Mouse (Mus musculus): ENCODE results near the gene Uckl1. TPM values are rescaled to one million over a fixed set of nuclear protein-coding genes. Genes with fewer than 3 reads are reported as not detected.

Uckl1 gene
- polyA plus RNA-seq, 1 experiment from 2014 or later, result 56.3 TPM

DNA sequence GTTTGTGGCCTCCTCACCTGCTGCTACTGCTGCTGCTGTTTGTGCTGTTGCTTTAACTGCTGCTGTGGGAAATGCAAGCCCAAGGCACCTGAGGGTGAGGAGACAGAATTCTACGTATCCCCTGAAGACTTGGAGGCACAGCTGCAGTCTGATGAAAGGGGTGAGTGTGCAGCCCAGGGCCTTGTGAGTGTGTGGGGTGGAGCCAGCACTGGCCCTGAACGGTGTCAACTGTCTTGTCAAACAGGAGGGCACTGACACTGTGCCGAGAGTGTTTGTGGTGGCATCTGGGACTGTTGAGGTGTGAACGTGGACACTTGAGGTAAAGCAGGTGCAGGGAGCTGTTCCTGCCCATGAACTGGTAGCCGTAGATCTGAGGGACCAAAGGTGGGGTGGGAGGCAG lies 36.0 kb downstream of the Uckl1 start:
- WGBS, result 87% methylated on average over 5 of the region's 5 CpGs
- no peak for ATAC-seq (ENCODE audit: insufficient number of reproducible peaks, insufficient read depth, low FRiP score, low read depth)
- no peaks in the 10 kb centered on the region for H3K9me3 ChIP-seq (ENCODE audit: control insufficient read depth, low read depth, low read length)
- H3K4me2 ChIP-seq (replicated peaks; ENCODE audit: low read depth, low read length), result no peak overlapping the region
- H3K4me3 ChIP-seq (ENCODE audit: low read depth, low read length), result no peak overlapping the region
- H3K27ac ChIP-seq (ENCODE audit: low read length), result no peak overlapping the region
- peaks cover 50% of the 10 kb centered on the region for H3K36me3 ChIP-seq (ENCODE audit: control insufficient read depth, insufficient read depth, low read length)
- H3K9ac ChIP-seq (replicated peaks; ENCODE audit: low read depth, low read length), result no peak overlapping the region
- H3K27me3 ChIP-seq (ENCODE audit: control insufficient read depth, insufficient read depth, low read length), result no peaks in the 10 kb centered on the region
- H3K4me1 ChIP-seq (ENCODE audit: control insufficient read depth, insufficient read depth, low read length), result no peaks in the 10 kb centered on the region

DNA sequence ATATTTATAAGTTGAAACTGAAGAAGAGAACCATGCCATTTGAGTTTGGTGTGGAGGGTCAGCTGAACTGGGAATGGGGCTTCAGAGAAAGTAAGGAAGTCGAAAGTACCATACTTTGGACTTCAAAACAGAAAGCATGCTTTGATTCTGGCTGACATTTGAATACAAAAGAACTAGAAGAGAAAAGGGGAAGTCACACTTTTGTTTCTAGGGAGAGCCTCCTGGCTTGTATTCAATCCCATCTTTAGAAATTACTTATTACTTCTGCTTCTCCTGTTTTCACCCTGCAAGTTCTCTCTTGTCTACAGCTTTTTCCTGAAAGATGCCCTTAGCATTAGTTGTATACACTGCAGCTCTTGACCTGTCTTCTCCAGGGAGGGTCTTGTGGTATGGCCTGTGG lies 36.5 kb downstream of the Uckl1 start:
- Histone ChIP-seq H3K4me3 (ENCODE audit: low read depth, low read length) (no peak overlapping the region), H3K27me3 (ENCODE audit: control insufficient read depth, insufficient read depth, low read length) (no peaks in the 10 kb centered on the region), H3K36me3 (ENCODE audit: control insufficient read depth, insufficient read depth, low read length) (peaks cover 50% of the 10 kb centered on the region), H3K9ac (replicated peaks; ENCODE audit: low read depth, low read length) (no peak overlapping the region), H3K27ac (ENCODE audit: low read length) (no peak overlapping the region), H3K4me1 (ENCODE audit: control insufficient read depth, insufficient read depth, low read length) (no peaks in the 10 kb centered on the region), H3K4me2 (replicated peaks; ENCODE audit: low read depth, low read length) (no peak overlapping the region), H3K9me3 (ENCODE audit: control insufficient read depth, low read depth, low read length) (no peaks in the 10 kb centered on the region)
- no peak for ATAC-seq (ENCODE audit: insufficient number of reproducible peaks, insufficient read depth, low FRiP score, low read depth)
- 85% methylated on average over 1 of the region's 1 CpGs for WGBS

GRCm38 (mm10) chr2:181546142-181546541 lies 38.5 kb downstream of the Uckl1 start:
- no peak for ATAC-seq (ENCODE audit: insufficient number of reproducible peaks, insufficient read depth, low FRiP score, low read depth)
- H3K36me3 ChIP-seq (ENCODE audit: control insufficient read depth, insufficient read depth, low read length), result peaks cover 41% of the 10 kb centered on the region
- WGBS, result 91% methylated on average over 7 of the region's 7 CpGs

GRCm38 (mm10) chr2:181541761-181542380 lies 42.8 kb downstream of the Uckl1 start:
- Histone ChIP-seq H3K9me3 (ENCODE audit: control insufficient read depth, low read depth, low read length) (no peaks in the 10 kb centered on the region), H3K36me3 (ENCODE audit: control insufficient read depth, insufficient read depth, low read length) (peaks cover 11% of the 10 kb centered on the region), H3K4me1 (ENCODE audit: control insufficient read depth, insufficient read depth, low read length) (peaks cover 5% of the 10 kb centered on the region; the same call in 1 of the 2 replicates), H3K4me2 (replicated peaks; ENCODE audit: low read depth, low read length) (no peak overlapping the region), H3K9ac (replicated peaks; ENCODE audit: low read depth, low read length) (no peak overlapping the region), H3K4me3 (ENCODE audit: low read depth, low read length) (no peak overlapping the region), H3K27me3 (ENCODE audit: control insufficient read depth, insufficient read depth, low read length) (no peaks in the 10 kb centered on the region), H3K27ac (ENCODE audit: low read length) (no peak overlapping the region)
- WGBS, result 88% methylated on average over 6 of the region's 6 CpGs
- no peak for ATAC-seq (ENCODE audit: insufficient number of reproducible peaks, insufficient read depth, low FRiP score, low read depth)

More at GRCm38 (mm10) chr2:181546142-181546541, 38.5 kb downstream of the Uckl1 start:
- no peaks in the 10 kb centered on the region for H3K4me1 ChIP-seq (ENCODE audit: control insufficient read depth, insufficient read depth, low read length)
- no peak overlapping the region for H3K9ac ChIP-seq (replicated peaks; ENCODE audit: low read depth, low read length)
- no peak overlapping the region for H3K27ac ChIP-seq (ENCODE audit: low read length)
- H3K4me3 ChIP-seq (ENCODE audit: low read depth, low read length), result no peak overlapping the region
- no peaks in the 10 kb centered on the region for H3K9me3 ChIP-seq (ENCODE audit: control insufficient read depth, low read depth, low read length)
- H3K4me2 ChIP-seq (replicated peaks; ENCODE audit: low read depth, low read length), result no peak overlapping the region
- no peaks in the 10 kb centered on the region for H3K27me3 ChIP-seq (ENCODE audit: control insufficient read depth, insufficient read depth, low read length)

- Histone ChIP-seq H3K4me3 (ENCODE audit: low read depth, low read length) (no peak overlapping the region), H3K36me3 (ENCODE audit: control insufficient read depth, insufficient read depth, low read length) (peaks cover 4% of the 10 kb centered on the region; the same call in 1 of the 2 replicates), H3K9ac (replicated peaks; ENCODE audit: low read depth, low read length) (no peak overlapping the region), H3K4me1 (ENCODE audit: control insufficient read depth, insufficient read depth, low read length) (peaks cover 5% of the 10 kb centered on the region; the same call in 1 of the 2 replicates), H3K27me3 (ENCODE audit: control insufficient read depth, insufficient read depth, low read length) (no peaks in the 10 kb centered on the region), H3K9me3 (ENCODE audit: control insufficient read depth, low read depth, low read length) (no peaks in the 10 kb centered on the region), H3K27ac (ENCODE audit: low read length) (peak overlapping the region; percentile 11; the same call in 1 of the 2 replicates), H3K4me2 (replicated peaks; ENCODE audit: low read depth, low read length) (no peak overlapping the region)
- peak; percentile 42; the same call in 1 of the 2 replicates for ATAC-seq (ENCODE audit: insufficient number of reproducible peaks, insufficient read depth, low FRiP score, low read depth)
- 69% methylated on average over 2 of the region's 2 CpGs for WGBS
These were observed 47.1 kb downstream of the Uckl1 start for GRCm38 (mm10) chr2:181537444-181538047.

- H3K9ac ChIP-seq (replicated peaks; ENCODE audit: low read depth, low read length), result no peak overlapping the region
- no peaks in the 10 kb centered on the region for H3K27me3 ChIP-seq (ENCODE audit: control insufficient read depth, insufficient read depth, low read length)
- no peak for ATAC-seq (ENCODE audit: insufficient number of reproducible peaks, insufficient read depth, low FRiP score, low read depth)
- no peak overlapping the region for H3K4me2 ChIP-seq (replicated peaks; ENCODE audit: low read depth, low read length)
- WGBS, result 88% methylated on average over 2 of the region's 2 CpGs
- H3K27ac ChIP-seq (ENCODE audit: low read length), result no peak overlapping the region
- H3K9me3 ChIP-seq (ENCODE audit: control insufficient read depth, low read depth, low read length), result no peaks in the 10 kb centered on the region
- H3K4me1 ChIP-seq (ENCODE audit: control insufficient read depth, insufficient read depth, low read length), result peaks cover 5% of the 10 kb centered on the region; the same call in 1 of the 2 replicates
- no peaks in the 10 kb centered on the region; the same call in 1 of the 2 replicates for H3K36me3 ChIP-seq (ENCODE audit: control insufficient read depth, insufficient read depth, low read length)
- no peak overlapping the region for H3K4me3 ChIP-seq (ENCODE audit: low read depth, low read length)
These were observed 48.3 kb downstream of the Uckl1 start for GRCm38 (mm10) chr2:181536410-181536809.

DNA sequence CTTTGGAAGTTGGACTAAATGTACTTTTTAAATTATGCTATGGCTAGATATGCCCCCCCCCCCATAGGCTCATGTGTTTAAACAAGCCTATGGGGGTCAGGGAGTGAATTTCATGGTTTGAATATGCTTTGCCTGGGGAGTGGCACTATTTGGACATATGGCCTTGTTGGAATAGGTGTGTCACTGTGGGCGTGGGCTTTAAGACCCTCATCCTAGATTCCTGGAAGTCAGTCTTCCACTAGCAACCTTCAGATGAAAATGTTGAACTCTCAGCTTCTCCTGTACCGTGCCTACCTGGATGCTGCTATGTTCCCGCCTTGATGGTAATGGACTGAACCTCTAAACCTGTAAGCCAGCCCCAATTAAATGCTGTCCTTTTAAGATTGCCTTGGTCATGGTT lies 52.1 kb downstream of the Uckl1 start:
- Histone ChIP-seq H3K4me3 (ENCODE audit: low read depth, low read length) (no peak overlapping the region), H3K27ac (ENCODE audit: low read length) (no peak overlapping the region), H3K27me3 (ENCODE audit: control insufficient read depth, insufficient read depth, low read length) (no peaks in the 10 kb centered on the region), H3K4me1 (ENCODE audit: control insufficient read depth, insufficient read depth, low read length) (peaks cover 2% of the 10 kb centered on the region; the same call in 1 of the 2 replicates), H3K4me2 (replicated peaks; ENCODE audit: low read depth, low read length) (no peak overlapping the region), H3K9ac (replicated peaks; ENCODE audit: low read depth, low read length) (no peak overlapping the region), H3K9me3 (ENCODE audit: control insufficient read depth, low read depth, low read length) (no peaks in the 10 kb centered on the region), H3K36me3 (ENCODE audit: control insufficient read depth, insufficient read depth, low read length) (no peaks in the 10 kb centered on the region)
- WGBS, result 93% methylated on average over 3 of the region's 3 CpGs
- no peak for ATAC-seq (ENCODE audit: insufficient number of reproducible peaks, insufficient read depth, low FRiP score, low read depth)

DNA sequence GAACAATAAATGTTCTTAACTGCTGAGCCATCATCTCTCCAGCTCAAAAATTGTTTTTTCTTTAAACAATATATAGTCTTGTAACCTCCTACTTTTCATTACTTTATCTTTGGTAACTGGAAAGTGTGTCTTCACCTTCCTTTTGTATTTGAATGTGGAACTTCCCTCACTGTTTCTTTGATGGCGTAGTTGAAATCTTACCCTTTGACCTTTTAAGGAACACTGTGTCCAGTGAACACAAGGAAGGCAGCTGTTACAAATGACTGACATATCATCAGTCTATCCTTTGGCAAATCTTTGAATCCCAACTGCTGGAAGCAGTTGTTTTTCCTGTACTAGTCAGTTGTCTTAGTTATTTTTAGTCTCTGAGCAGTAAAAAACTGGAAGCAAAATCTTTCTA lies 55.6 kb downstream of the Uckl1 start:
- Histone ChIP-seq H3K27ac (ENCODE audit: low read length) (no peak overlapping the region), H3K36me3 (ENCODE audit: control insufficient read depth, insufficient read depth, low read length) (no peaks in the 10 kb centered on the region), H3K9me3 (ENCODE audit: control insufficient read depth, low read depth, low read length) (no peaks in the 10 kb centered on the region), H3K4me2 (replicated peaks; ENCODE audit: low read depth, low read length) (no peak overlapping the region), H3K27me3 (ENCODE audit: control insufficient read depth, insufficient read depth, low read length) (no peaks in the 10 kb centered on the region), H3K9ac (replicated peaks; ENCODE audit: low read depth, low read length) (no peak overlapping the region), H3K4me3 (ENCODE audit: low read depth, low read length) (no peak overlapping the region), H3K4me1 (ENCODE audit: control insufficient read depth, insufficient read depth, low read length) (no peaks in the 10 kb centered on the region)
- ATAC-seq (ENCODE audit: insufficient number of reproducible peaks, insufficient read depth, low FRiP score, low read depth), result no peak
- WGBS, result 88% methylated on average over 1 of the region's 1 CpGs

Measured in stomach, embryonic 14.5 days (tissue).